ENCODE assay signal across 9 mouse cellular contexts in the genomic region with DNA sequence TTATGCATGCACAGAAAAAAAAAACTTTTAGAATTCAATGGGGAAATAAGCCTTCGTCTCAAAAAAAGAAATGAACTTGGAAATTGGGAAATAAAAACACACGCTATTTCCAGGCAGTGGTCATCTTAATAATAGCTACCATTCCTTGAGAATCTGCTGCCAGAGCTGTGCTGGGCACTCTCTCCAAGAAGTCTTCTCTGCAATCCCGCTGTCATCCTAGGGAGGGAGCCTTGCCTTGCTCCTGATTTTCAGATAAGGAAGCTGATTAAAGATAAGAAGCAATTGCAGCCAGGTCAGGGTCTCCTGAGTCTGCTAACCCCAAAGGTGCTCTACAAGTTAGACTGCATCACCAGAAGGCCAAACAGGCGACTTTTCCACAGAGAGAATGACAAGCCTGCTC.
DNase-seq lines count a peak whose midpoint lies in the region.
"Had no signal": no experiment of that assay in that cellular context is flagged by ENCODE, and none has a peak within 500 bp of the region (broad histone marks: within the 10 kb centered on the region; RNA-seq: fewer than 3 reads in every experiment).

No protein-coding gene starts in this region.

- DNase-seq in embryo, embryonic 10 days (ENCODE audit: low spot score), result peak; percentile 27
- DNase-seq in embryo, embryonic 9.5 days (ENCODE audit: extremely low spot score), result no peak
- peak; percentile 8 to 23 for DNase-seq in layer of hippocampus, postnatal 36 days
- no peak for DNase-seq in layer of hippocampus, postnatal 14 days (ENCODE audit: low spot score in 2 of 2)
- DNase-seq in frontal cortex, postnatal 25 days (ENCODE audit: low spot score in 2 of 2), result peak; percentile 20 to 25
- peak; percentile 24 for DNase-seq in right cerebral cortex, postnatal 25 days
- DNase-seq in thymus, postnatal 36 days, result no peak
- no peak for DNase-seq in T-cell, adult 2 months (ENCODE audit: low spot score)
- DNase-seq: thymus, postnatal 4 days had no signal

Comparison
In these comparisons a context has a peak if more than half of its experiments do, and no peak if none do; other contexts are left out.
1. DNase-seq: peak in embryo, embryonic 10 days (single experiment), layer of hippocampus, postnatal 36 days (2 of 2), frontal cortex, postnatal 25 days (2 of 2) and right cerebral cortex, postnatal 25 days (single experiment); none in embryo, embryonic 9.5 days (single experiment), layer of hippocampus, postnatal 14 days (0 of 2), thymus, postnatal 36 days (0 of 2) and T-cell, adult 2 months (single experiment).